Mouse (Mus musculus) embryo, embryonic 9.5 days (tissue): ENCODE results near the gene Cep295.
"Not testable (repeated sequence)": the region's sequence is repeated elsewhere in the genome, so short reads cannot be mapped to it uniquely, and the experiment has no call there.

Source experiments
- DNase-seq: peaks from one replicate; pipeline ENCODE4 v3.0.0-alpha.2; 2017; ENCODE audit errors: extremely low spot score

Cep295 gene

DNA sequence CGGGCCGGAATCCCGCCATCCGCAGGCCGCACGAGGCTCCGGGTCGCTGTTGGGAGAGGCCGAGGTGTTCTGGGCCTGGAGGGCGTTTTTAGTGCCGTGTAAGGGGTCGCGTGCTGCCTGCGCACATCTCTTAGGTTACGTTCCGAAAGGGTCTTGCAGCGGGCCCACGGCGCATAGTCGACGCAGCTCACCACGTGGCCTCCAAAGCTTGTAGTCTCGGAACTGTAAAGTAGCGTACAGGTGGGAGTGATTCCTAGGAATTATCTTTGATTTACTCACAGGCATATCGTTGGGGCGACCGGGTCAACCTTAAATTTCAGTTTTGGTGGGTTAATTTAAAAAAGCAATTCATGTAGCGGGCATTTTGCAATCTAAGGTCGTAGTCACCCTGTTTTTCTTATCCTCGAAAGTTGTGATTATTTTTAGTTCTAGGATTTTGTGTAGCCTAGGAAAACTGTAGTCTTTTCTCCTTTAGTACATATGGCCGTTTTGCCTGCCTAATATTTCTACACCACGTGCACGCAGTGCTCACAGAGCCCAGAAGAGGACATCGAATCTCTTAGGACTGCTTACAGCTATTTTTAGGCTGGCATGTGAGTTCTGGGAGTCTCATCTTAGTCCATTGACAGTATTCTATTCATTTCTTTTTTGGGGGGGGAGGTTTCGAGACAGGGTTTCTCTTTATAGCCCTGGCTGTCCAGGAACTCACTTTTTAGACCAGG lies 51.0 kb downstream of the Cep295 start, which contains the start of gene 4931406C07Rik:
4931406C07Rik (minus strand) TSS at position 51 of the 722 bp plus-strand sequence.
- no peak for DNase-seq

DNA sequence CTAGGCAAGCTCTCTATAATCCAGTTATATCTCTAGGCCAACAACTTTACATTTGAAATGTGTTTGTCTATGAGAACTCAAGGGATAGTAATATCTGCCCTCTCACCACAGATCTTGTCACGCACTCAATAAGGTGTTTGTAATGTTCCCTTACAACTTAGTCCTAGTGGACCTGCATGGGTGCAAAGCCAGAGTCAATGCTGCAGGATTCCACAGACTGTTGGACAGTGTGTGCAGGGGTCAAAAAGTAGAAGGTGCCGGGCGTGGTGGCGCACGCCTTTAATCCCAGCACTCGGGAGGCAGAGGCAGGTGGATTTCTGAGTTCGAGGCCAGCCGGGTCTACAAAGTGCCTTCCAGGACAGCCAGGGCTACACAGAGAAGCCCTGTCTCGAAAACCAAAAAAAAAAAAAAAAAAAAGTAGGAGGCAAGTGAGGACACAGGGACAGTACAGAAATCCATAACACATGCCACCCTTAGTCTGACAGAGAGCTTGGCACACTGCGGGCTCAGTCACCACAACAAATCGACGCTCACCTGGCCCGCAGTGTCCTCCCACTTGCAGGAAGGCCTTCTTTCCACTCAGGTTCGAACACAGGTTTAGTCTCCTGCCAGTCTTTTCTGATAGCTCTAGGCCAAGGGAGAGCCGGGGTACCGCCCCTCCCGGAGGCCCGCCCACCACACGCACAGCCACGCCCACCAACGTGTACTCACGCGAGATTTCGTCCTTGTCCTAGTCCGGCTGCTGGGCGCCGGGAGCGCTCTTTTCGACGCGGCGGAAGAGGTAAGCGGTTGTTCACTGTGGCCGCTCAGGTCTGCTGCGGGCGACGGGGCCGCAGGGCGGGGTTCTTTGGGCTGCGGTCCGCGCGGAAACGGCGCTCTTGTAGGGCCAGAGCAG lies 51.8 kb downstream of the Cep295 start, which contains the start of gene Taf1d:
Taf1d (plus strand) TSS at position 712 of the 895 bp plus-strand sequence.
- peak; percentile 98 for DNase-seq

- DNase-seq, result no peak
These were observed 54.7 kb downstream of the Cep295 start for GRCm38 (mm10) chr9:15302881-15303280.

DNA sequence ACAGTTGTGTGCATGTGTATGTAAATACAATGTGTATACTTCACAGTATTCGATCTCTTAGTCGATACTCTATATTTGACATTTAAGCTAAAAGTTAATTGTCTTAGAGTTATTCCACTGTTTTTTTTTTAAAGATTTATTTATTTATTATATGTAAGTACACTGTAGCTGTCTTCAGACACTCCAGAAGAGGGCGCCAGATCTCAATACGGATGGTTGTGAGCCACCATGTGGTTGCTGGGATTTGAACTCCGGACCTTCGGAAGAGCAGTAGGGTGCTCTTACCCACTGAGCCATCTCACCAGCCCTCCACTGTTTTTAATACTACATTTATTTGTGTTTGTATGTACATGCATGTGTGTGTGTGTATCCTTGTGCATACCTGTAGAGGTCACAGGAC lies 55.6 kb downstream of the Cep295 start:
- DNase-seq, result not testable (repeated sequence)

- DNase-seq, result no peak
These were observed 56.2 kb downstream of the Cep295 start for GRCm38 (mm10) chr9:15301399-15301798.

- DNase-seq, result no peak
These were observed 57.5 kb downstream of the Cep295 start for GRCm38 (mm10) chr9:15300056-15300455.

DNA sequence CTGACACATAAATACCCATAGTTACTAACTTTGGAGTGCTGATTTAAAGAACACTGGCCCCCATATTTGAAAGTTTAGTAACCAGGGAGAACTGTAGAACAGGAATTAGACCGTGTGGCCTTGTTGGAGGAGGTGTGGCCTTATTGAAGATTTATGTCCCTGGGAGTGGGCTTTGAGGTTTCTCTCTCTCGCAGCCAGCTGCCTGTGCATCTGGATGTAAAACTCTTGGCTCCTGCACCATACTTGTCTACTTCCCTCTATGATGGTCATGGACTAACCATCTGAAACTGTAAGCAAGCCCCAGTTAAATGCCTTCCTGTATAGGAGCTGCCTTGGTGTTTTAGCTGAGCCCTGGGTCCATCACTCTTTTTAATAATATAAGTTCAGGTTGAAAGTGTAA lies 59.1 kb downstream of the Cep295 start:
- no peak for DNase-seq

DNA sequence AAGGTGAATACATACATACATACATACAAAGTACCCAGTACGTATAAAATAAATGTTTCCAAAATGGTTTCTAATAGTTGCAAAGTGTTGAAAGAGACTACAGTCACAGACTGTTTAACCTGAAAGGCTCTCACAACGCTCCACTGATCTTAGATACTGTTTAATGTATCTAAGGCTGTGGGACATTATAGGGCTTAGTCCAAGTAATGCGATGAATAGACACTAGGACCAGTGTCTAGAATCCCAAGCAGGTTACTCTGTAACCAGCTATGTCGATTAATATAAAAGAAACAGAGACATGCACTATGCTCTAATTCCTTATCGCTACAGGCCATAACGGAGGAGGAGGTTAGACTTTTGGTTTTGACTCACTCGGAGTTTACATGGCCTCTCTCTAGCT lies 60.5 kb downstream of the Cep295 start:
- DNase-seq, result no peak

- no peak for DNase-seq
These were observed 68.3 kb downstream of the Cep295 start for GRCm38 (mm10) chr9:15289251-15289650.

- no peak for DNase-seq
These were observed 69.2 kb downstream of the Cep295 start for GRCm38 (mm10) chr9:15288402-15288801.

GRCm38 (mm10) chr9:15287846-15288245 lies 69.7 kb downstream of the Cep295 start:
- no peak for DNase-seq

DNA sequence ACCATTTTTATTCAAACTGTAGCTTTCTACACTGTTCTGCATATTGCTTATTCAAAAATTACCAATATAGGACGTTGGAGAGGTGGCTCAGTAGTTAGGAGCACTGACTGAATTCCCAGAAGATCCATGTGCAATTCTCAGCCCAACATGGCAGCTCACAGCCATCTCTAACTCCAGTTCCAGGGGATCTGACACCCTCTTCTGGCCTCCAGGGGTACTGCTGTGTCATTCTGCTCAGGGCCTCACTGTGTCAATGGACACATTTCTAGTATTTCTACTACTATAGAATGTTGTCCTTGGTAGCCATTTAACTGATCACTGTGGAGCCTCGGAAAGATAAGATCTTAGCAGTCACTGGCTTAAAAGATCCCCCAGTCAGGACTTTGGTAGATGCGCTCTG lies 72.1 kb downstream of the Cep295 start:
- DNase-seq, result no peak

DNA sequence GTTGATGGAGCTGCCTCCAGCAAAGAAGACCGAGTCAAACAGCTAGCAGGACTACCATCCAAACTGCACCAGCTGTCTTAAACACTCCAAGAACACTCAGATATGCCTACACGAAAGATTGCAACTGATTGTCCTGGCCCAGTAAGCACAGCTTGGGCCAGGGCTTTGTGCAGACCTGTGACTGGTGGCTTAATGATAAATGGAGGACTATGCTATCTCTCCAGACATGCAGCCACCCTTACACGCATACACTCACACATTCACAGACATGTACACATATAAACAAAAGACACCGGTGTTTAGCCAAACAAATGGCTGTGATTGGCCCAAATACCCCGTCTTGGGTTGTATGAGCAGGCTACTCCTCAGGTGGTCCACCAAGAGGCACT lies 77.1 kb downstream of the Cep295 start:
- DNase-seq, result no peak

GRCm38 (mm10) chr9:15279649-15280490 lies 77.7 kb downstream of the Cep295 start, which contains the start of gene Med17:
Gene Med17 (minus strand): TSS chr9:15279931.
- peak; percentile 92 for DNase-seq

DNA sequence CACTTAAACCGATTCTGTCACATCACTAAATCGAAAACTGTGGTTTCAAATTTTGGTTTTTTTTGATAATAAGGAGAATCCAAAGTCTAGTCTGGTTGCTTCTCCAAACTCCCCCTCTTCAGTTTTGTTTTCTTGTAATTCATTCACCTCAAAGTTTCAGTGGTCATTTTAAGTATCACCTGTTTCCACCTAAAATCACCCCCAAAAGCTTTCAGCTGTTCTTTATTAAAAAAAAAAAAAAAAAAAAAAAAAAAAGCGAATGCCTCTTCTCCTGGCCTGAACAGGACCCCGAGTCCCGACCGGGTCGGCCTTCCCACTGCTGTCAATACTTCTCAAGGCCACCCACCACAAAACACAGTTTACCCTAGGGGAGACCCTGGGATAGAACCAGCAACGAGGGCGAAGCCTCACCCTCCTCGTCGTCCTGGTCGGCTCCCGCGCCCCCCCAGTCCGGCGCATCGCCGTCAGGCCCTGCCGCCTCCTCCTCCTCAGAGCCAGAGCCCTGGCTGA lies 78.4 kb downstream of the Cep295 start:
- DNase-seq, result no peak

DNA sequence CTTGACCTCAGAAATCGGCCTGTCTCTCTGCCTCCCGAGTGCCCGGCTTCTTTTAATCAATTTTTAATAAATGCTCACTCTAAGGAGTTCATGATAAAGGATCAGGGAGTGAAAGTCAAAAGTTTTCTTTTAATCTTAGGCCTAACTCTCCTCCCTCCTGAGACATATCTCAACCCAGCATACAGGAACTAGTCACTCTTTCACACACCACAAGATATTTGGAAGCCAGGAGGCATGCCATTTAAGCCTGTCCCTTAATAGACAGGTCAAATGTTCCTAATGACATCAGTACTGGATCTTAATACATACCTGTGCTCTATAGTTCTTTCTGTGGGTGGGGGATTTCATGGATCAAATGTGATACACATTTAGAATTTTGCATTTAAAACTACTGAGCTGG lies 79.2 kb downstream of the Cep295 start:
- DNase-seq, result no peak

GRCm38 (mm10) chr9:15276855-15277254 lies 80.7 kb downstream of the Cep295 start:
- DNase-seq, result no peak

DNA sequence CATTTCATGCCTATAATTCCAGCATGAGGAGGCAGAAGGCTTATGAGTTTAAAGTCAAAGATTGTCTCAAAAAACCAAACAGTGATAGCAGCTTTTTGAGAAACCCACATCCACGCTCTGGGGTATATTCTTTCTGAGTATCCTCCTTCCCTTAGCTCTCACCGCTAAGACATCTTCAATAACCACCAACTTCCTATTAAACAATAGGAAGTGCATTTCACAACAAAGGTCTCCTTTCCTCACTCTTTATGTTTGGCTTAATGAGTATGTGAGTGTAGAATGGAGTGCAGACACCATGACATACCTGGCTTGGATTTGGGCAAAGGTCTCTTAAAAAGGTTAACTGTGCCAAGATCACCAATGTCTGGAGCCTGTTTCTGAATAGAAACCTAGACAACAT lies 83.6 kb downstream of the Cep295 start:
- DNase-seq, result no peak
